Mouse (Mus musculus): ENCODE measurements around the gene Vmn1r100. TPM values are rescaled to one million over a fixed set of nuclear protein-coding genes. Genes with fewer than 3 reads are reported as not detected.
"Not testable (repeated sequence)": the region's sequence is repeated elsewhere in the genome, so short reads cannot be mapped to it uniquely, and the experiment has no call there.

The Vmn1r100 gene
- not detected in 2 replicates for total RNA-seq (2017)

DNA sequence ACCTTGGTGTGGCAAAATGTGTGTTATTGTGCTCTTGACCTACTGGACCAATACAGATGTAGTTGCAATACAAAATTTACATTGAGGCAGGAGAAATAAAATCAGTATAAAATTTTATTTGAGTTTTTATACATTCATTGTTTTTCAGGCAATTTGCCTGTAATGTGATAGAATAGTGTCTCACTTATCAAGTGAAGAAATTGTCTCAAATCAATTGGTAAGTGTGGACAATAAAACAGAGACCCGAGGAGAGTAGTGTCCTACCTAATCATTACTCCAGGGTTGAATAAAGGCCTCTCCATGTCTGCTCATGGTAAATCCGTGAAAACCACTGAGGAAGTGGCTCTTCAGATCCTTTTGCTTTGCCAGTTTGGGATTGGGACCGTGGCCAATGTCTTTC, at the start of gene Vmn1r100:
Vmn1r100 (plus strand) TSS at position 301 of the 400 bp plus-strand sequence.
- not testable (repeated sequence) for ATAC-seq (replicated peaks in 1 of 2; ENCODE audit: insufficient read depth in 1 of 2, low FRiP score in 2 of 2, low TSS enrichment in 1 of 2, low read depth in 1 of 2, poor library complexity in 2 of 2, severe bottlenecking in 2 of 2)

DNA sequence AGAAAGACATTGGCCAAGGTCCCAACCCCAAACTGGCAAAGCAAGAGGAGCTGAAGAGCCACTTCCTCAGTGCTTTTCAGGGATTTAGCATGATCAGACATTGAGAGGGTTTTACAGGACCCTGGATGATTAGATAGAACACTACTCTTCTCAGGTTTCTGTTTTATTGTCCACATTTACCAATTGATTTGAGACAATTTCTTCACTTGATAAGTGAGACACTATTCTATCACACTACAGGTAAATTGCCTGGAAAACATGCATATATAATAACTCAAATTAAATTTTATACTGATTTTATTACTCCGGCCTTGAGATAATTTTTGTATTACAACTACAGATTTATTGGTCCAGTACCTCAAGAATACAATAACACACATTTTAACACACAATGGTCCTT, 42.4 kb upstream of the Vmn1r100 start, which contains the start of gene Gm5728:
Gm5728 (minus strand) TSS at position 101 of the 400 bp plus-strand sequence.
- not testable (repeated sequence) for ATAC-seq (replicated peaks in 1 of 2; ENCODE audit: insufficient read depth in 1 of 2, low FRiP score in 2 of 2, low TSS enrichment in 1 of 2, low read depth in 1 of 2, poor library complexity in 2 of 2, severe bottlenecking in 2 of 2)

DNA sequence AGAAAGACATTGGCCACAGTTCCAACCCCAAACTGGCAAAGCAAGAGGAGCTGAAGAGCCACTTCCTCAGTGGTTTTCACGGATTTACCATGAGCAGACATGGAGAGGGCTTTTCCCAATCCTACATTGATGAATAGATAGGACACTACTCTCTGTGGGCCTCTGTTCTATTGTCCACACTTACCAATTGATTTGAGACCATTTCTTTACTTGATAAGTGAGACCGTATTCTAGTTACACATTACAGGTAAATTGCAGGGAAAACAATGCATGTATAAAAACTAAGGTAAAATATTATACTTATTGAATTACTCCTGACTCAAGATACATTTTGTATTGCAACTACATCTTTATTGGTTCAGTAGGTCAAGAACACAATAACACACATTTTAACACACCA, 24.8 kb downstream of the Vmn1r100 start, which contains the start of gene Vmn1r101:
Vmn1r101 (minus strand) TSS at position 101 of the 400 bp plus-strand sequence.
- not testable (repeated sequence) for ATAC-seq (replicated peaks in 1 of 2; ENCODE audit: insufficient read depth in 1 of 2, low FRiP score in 2 of 2, low TSS enrichment in 1 of 2, low read depth in 1 of 2, poor library complexity in 2 of 2, severe bottlenecking in 2 of 2)

Other genes with a start within 250 kb of the Vmn1r100 start
- not detected in 2 replicates for gene Vmn1r94, start 249.6 kb upstream of the Vmn1r100 start, total RNA-seq (2017)
- not detected in 2 replicates for gene Vmn1r95, start 224.2 kb upstream of the Vmn1r100 start, total RNA-seq (2017)
- gene Gm6164, start 212.3 kb upstream of the Vmn1r100 start, total RNA-seq (2017): not detected in 2 replicates
- not detected in 2 replicates for gene Gm4498, start 184.1 kb upstream of the Vmn1r100 start, total RNA-seq (2017)
- not detected in 2 replicates for gene Gm5890, start 155.1 kb upstream of the Vmn1r100 start, total RNA-seq (2017)
- gene Gm4133, start 83.9 kb upstream of the Vmn1r100 start, total RNA-seq (2017): not detected in 2 replicates
- not detected in 2 replicates for gene Gm5728, start 42.5 kb upstream of the Vmn1r100 start, total RNA-seq (2017)
- gene Vmn1r101, start 24.7 kb downstream of the Vmn1r100 start, total RNA-seq (2017): not detected in 2 replicates
- gene Gm10670, start 57.0 kb downstream of the Vmn1r100 start, total RNA-seq (2017): not detected in 2 replicates
- gene Vmn1r103, start 92.6 kb downstream of the Vmn1r100 start, total RNA-seq (2017): not detected in 2 replicates
- not detected in 2 replicates for gene Vmn1r104, start 115.9 kb downstream of the Vmn1r100 start, total RNA-seq (2017)
- gene Gm5726, start 127.8 kb downstream of the Vmn1r100 start, total RNA-seq (2017): not detected in 2 replicates
- gene Gm4141, start 158.3 kb downstream of the Vmn1r100 start, total RNA-seq (2017): not detected in 2 replicates
- not detected in 2 replicates for gene Gm4513, start 181.1 kb downstream of the Vmn1r100 start, total RNA-seq (2017)

Measured in hematopoietic stem cell, adult 5-6 weeks (primary cell).